Mouse (Mus musculus) ovary, adult 18-20 months (tissue): ENCODE results near the gene Unc13a.

Experiments used
- DNase-seq: peaks from one replicate; pipeline ENCODE4 v3.0.0; 2022; ENCODE audit warnings: low spot score, mixed read lengths

The Unc13a gene

DNA sequence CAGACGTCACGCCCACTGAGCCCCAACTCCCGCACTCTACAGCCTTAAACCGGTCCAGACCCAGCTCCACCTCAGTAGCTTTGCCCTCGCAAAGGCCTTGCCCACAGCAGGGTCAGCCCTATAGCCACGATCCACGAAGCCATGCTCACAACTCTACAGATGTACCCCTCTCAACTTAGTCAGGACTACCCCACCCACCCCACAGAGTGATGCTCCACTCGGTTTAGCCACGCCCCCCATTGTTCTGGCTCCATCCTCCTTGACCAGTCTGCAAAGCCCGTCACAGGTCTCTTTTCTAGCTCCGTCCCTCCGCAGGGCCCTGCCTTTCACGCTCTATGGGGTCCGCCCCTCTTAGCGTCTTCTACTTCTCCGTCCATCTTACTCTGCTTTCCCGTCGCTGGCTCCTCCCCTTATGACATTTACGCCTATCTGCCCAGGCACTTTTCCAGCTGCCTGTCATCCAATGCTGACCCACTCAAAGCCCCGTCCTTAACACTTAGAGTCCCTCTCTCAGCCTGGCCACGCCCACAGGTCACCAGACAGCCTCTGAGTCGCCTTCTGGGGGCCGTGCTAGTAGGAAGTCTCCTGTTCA is 14.7 kb upstream of the Unc13a start:
- no peak for DNase-seq

DNA sequence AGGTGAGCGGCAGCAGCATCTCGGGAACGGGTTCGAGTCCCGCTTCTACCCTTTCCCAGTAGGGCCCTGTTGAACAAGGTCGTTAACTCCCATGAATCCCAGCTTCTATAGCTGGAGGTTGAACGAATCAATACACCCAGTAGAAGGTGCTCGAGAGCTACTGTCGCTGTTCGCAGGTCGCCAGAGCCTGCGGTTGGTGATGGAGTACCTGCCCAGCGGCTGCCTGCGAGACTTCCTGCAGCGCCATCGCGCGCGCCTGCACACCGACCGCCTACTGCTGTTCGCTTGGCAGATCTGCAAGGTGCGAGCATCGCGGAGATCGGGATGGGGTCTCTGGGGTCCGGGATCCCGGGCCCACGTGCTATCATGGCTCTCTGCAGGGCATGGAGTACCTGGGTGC is 14.0 kb upstream of the Unc13a start:
- DNase-seq = no peak

DNA sequence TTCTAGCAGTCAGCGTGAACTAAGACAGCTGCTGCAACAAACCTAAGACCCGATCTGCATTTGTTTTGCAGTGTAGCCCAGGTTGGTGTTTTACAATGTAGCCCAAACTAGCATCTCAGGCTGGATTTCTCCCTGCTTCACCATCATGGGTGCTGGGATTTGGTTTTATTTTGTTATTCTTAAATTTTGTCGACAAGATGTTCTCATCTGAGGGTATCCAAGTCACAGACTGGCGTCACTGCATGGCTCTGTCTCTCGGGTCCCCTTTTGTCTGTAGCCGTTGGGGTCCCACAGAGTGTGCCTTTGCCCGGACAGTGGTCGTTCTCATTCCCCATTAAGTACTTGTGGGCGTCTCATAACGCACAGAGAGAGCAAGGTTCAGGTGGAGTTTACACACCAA is 13.1 kb upstream of the Unc13a start:
- DNase-seq = no peak

GRCm38 (mm10) chr8:71682832-71683231 is 11.3 kb upstream of the Unc13a start:
- no peak for DNase-seq

DNA sequence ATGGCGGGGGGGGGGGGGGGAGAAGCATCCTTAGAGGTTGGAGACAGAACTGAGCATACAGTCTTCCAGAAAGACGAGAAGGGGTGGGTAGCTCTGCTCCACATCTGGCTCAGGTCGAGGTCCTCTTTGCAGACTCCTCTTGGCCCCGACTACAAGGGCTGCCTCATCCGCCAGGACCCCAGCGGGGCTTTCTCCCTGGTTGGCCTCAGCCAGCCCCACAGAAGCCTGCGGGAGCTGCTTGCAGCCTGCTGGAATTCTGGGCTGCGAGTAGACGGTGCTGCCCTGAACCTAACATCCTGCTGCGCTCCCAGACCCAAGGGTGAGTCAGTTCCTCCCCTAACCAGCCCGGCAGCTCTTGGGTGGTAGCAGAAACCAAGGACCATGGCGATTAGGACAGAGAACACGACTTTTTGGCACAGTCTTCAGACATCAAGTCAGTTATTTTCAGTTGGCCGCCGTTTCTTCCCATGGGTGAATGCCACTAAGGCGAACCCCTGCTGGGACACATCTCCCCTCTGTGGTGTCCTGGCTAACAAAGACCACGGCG is 9.9 kb upstream of the Unc13a start:
- no peak for DNase-seq

- no peak for DNase-seq
These were observed 8.9 kb upstream of the Unc13a start for GRCm38 (mm10) chr8:71680471-71680870.

GRCm38 (mm10) chr8:71679550-71680168 is 8.1 kb upstream of the Unc13a start:
- no peak for DNase-seq

DNA sequence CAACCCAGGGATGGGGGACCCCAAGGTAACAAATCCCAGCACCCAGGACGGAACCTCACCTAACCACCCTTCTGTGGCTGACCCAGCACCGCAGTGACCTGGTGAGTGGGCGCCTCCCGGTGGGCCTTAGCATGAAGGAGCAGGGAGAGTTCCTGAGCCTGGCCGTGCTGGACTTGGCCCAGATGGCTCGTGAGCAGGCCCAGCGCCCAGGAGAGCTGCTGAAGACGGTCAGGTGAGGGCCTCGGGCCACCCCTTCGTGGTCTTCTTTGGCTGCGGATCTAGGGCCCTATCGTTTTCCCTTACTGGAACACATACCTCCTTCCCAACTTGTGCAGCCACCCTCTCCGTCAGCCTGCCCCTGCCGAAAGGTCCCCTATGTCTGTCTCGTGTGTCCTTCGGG is 7.6 kb upstream of the Unc13a start:
- no peak for DNase-seq

DNA sequence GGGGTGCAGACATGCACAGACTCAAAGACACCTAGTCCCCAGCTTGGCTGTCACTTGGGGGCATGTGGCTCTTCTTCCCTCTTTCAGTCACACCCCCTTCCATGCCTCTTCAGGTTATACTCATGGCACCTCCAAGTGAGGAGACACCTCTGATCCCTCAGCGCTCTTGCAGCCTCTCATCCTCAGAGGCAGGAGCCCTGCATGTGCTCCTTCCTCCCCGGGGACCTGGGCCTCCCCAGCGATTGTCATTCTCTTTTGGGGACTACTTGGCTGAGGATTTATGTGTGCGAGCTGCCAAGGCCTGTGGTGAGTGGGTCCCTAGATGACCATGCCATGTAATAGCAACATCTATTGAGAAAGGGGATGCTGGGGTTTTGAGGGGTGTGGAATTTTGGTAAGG is 6.7 kb upstream of the Unc13a start:
- DNase-seq = no peak

DNA sequence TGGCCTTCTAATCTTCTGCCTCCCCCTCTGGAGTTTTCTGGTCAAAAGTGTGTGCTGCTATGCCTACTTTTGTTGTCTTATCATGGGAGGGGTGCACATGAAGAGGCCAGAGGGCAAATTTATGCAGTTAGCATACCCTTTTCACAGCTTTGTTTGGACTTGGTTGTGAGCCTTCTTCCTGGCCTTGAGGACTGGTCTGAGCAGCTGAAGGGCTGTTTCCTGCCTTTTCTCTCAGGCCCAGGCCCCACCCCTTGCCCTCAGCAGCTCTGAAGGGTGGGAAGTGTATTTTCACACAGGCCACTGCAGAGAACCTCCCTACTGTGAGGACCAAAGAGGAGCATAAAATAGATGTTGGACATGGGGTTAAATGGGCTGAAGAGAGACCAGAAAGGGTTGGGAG is 6.0 kb upstream of the Unc13a start:
- no peak for DNase-seq

GRCm38 (mm10) chr8:71676803-71677202 is 5.2 kb upstream of the Unc13a start:
- no peak for DNase-seq

DNA sequence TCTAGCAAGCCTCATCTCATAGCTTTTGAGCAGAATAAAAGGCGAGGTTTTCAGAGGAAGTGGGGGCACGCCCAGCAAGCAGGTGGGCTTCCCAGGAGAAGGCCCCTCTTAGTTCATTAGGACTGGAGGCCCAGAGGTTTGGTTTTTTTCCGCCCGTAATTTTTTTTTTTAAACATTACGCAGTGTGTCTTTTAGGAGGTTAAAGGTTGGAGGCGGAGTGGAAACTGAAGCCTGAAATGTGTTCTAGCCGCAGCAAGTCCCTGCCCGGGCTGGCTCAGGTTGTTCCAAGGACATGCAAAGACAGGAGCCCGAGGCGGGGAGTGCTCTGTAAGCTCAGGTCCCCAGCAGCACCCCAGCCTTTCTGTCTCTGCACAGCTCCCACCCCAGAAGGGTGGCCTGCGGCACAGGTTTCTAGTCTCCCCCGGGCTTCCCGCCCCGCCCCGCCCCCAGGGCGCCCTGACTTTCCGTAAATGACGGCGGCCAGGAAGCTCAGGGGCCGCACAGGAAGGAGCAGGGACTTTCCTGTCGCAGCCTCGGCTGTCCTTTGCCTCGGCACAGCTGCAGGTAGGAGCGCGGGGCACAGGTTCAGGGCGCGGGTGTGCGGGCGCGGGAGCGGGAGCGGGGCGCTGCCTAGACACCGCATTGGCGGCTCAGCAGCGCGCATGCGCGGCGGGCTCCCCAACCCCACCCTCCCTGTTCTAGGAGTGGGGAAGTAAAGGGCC is 4.6 kb upstream of the Unc13a start, which contains the start of gene Jak3:
Gene Jak3, plus strand, starts transcription at position 277 of the 722 bp plus-strand sequence.
- DNase-seq = no peak

- no peak for DNase-seq
These were observed 4.0 kb upstream of the Unc13a start for GRCm38 (mm10) chr8:71675456-71676019.

GRCm38 (mm10) chr8:71674071-71674470 is 2.5 kb upstream of the Unc13a start:
- DNase-seq = no peak

DNA sequence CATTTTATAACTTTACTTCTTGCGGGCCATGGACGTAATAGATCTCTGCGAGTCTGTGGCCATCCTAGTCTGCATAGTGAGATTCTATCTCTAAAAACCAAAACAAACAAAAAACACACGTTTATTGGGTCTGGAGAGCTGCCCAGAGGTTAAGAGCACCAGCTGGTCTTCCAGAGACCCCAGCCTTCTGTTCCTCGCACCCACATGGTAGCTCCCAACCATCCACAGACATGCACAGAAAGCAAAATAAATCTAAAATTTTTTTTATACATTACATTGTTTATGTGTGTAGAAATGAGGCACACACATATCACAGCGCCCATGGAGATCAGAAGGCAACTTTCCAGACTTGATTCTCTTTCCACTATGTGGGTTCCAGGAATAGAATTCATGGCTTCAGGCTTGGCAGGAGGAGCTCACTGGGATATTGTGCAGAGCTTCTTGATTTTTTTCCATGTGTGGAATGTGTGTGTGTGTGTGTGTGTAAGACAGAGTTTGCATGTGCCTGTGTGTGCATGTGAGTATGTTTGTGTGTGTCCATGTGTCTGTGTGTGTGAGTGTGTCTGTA is 695 bp upstream of the Unc13a start:
- no peak for DNase-seq

- DNase-seq = no peak
These were observed 672 bp downstream of the Unc13a start for GRCm38 (mm10) chr8:71670621-71671548.

DNA sequence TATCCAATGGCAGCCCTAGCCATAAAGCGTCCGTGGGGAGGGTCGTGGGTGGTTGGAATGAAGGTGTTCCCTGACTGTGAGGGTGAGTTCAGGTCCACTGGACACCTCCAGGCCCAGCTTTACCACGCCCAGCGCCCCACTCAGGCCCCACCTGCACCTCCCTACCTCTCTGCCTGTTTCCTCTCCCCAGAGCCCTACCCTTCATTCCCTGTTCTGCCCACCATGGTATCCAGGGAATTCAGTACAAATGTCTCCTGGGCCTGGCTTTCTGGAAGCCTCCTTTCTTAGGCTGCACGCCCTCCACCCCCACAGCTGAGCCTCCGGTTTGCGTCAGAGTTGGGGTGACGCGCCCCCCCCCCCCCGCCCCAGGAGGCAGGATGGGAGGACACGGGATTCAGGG is 1.4 kb downstream of the Unc13a start:
- DNase-seq = no peak

DNA sequence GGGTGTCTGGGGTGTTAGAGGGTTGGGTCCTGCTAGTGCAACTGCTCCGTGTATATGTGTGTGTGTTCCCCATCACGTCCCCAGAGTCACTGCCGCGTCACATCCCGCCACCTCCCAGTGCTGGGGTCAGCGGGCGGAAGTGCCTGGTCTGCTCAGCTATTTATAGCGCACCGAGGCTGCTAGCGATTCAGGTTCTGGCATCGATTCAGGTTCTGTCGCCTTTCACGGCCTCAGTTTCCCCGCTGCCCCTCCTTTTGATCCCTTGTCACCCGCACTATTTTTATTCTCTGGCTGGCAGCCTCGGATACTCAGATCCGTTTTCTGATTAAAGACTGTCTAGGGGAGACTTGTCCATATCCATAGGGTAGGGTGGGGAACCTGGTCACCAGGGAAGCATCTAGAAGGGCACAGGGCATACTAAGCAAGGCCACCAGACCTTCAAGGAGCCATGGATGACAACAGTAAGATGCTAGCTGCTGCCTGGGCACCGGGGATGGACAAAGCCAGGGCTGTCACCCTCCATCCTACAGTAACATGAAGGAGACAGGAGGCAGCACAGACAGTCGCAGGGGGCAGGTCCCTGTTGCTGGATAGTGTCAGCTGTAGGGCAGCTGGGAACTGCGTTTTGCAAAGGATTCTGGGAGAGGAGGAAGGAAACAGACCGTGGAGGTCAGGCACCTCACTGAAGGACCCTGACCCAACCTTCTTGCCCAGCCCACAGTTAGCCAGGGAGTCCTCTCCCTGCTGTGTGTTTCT is 3.2 kb downstream of the Unc13a start:
- no peak for DNase-seq

DNA sequence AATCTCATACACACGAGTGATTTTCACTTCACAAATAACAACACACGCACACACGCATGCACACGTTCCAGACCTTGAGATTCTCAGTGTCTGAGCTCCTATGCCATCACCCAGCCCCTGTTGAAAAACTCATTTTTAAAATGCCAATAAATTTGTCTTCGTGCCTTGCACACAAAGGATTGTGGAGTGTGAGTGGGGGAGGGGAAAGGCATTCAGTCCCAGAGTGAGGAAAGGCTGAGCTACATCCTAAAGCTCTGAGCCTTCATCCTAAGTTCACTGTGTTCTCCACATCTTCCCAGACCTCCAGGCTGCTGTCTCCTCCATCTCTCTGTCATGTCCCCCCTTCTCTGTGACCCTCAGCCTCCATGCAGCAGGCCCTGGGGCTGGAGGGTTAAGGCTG is 4.3 kb downstream of the Unc13a start:
- DNase-seq = no peak

DNA sequence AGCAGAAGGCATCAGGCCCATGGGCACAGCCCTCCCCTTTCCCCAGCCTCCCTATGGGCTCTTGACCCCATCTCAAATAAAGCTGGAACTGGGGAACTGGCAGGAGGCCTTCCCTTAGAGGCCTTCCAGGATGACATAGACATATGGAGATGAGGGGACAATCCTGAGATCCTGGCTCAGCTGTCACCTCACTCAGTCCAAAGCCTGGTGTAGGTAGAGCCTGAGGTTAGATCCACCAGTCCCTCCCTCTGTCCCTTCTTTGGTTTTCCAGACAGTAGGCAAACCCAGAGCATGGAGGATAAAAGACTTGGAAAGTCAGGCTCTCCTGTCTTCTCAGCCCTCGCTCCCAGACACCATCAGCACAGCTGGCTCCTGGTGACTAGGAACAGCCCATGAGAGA is 4.7 kb downstream of the Unc13a start:
- no peak for DNase-seq
